Mouse (Mus musculus) testis, adult 2 months (tissue): Measurements from ENCODE around the gene B3gat2. TPM values are rescaled to one million over a fixed set of nuclear protein-coding genes. Genes with fewer than 3 reads are reported as not detected.

ENCODE experiments used
- H3K27ac ChIP-seq: fragments of 200-500 bp; 2 replicates; pipeline ENCODE4 v1.5.1; 2012; ENCODE audit warnings: low read depth, low read length; ENCODE audit not compliant: control insufficient read depth, insufficient read depth
- H3K27me3 ChIP-seq: fragments of 200-500 bp; 2 replicates; pipeline ENCODE4 v1.6.1; 2012; ENCODE audit warnings: mild to moderate bottlenecking, low read length, moderate library complexity; ENCODE audit not compliant: control insufficient read depth, insufficient read depth
- H3K36me3 ChIP-seq: fragments of 200-500 bp; 2 replicates; pipeline ENCODE4 v1.6.1; 2012; ENCODE audit warnings: mild to moderate bottlenecking, low read length; ENCODE audit not compliant: control insufficient read depth, insufficient read depth
- H3K4me1 ChIP-seq: fragments of 200-500 bp; 2 replicates; pipeline ENCODE4 v1.6.1; 2012; ENCODE audit warnings: low read length; ENCODE audit not compliant: control insufficient read depth, insufficient read depth
- H3K4me3 ChIP-seq: fragments of 200-500 bp; 2 replicates; pipeline ENCODE4 v1.5.1; 2012; ENCODE audit warnings: low read depth, mild to moderate bottlenecking, low read length, moderate library complexity, mixed read lengths; ENCODE audit not compliant: control insufficient read depth
- CTCF ChIP-seq: fragments of 200-500 bp; IDR thresholded peaks from 2 replicates; pipeline ENCODE4 v1.5.1; 2012; ENCODE audit warnings: low read depth, mild to moderate bottlenecking, inconsistent platforms, low read length, moderate library complexity; ENCODE audit not compliant: control insufficient read depth, insufficient read depth, insufficient replicate concordance
- POLR2A ChIP-seq: fragments of 200-500 bp; IDR thresholded peaks from 2 replicates; pipeline ENCODE4 v1.6.1; 2012; ENCODE audit warnings: low read depth, mild to moderate bottlenecking, inconsistent platforms, low read length, moderate library complexity; ENCODE audit not compliant: control insufficient read depth
- polyA plus RNA-seq: library from polyadenylated mRNA; depleted of rRNA; stranded (reverse); fragments of >200 nt; gene quantifications from 2 replicates; pipeline ENCODE4 v1.2.3, GENCODE M21; 2012; rRNA removed

B3gat2 gene
- polyA plus RNA-seq, 1 experiment: 0.07 TPM

- Histone ChIP-seq H3K27me3 (no peaks in the 10 kb centered on the region), H3K4me3 (no peak overlapping the region), H3K36me3 (no peaks in the 10 kb centered on the region), H3K27ac (no peak overlapping the region), H3K4me1 (no peaks in the 10 kb centered on the region)
- TF ChIP-seq POLR2A: no peak
- TF ChIP-seq CTCF: no peak
Measured at GRCm38 (mm10) chr1:23892072-23892471, 130.5 kb downstream of the B3gat2 start.

Other genes starting within 250 kb of the B3gat2 start
- 310 and 335 TPM in 2 replicates for gene Smap1, start 160.6 kb downstream of the B3gat2 start, polyA plus RNA-seq
- 22.4 and 24.4 TPM in 2 replicates for gene Sdhaf4, start 243.9 kb downstream of the B3gat2 start, polyA plus RNA-seq